Mouse (Mus musculus) MEL (cell line): ENCODE results near the gene Pip4k2a.
"Not testable (repeated sequence)": the region's sequence is repeated elsewhere in the genome, so short reads cannot be mapped to it uniquely, and the experiment has no call there.

Experiments
- CTCF ChIP-seq, 3 experiments: IDR thresholded peaks in 2 of 3; conservative IDR thresholded peaks in 1 of 3; 2 replicates each; pipeline ENCODE4 v1.5.1; 2011 to 2012; ENCODE audit warnings: low read length in 3 of 3, low read depth in 2 of 3, mild to moderate bottlenecking in 2 of 3, improper control_type of control experiment in 1 of 3, inconsistent platforms in 1 of 3, mixed read lengths in 1 of 3, moderate library complexity in 1 of 3; ENCODE audit not compliant: control insufficient read depth in 1 of 3, insufficient read depth in 1 of 3, poor library complexity in 1 of 3, severe bottlenecking in 1 of 3
- ELF1 ChIP-seq: IDR thresholded peaks from 2 replicates; pipeline ENCODE4 v1.6.1; 2014; ENCODE audit warnings: low read depth, mild to moderate bottlenecking, inconsistent platforms, low read length, improper control_type of control experiment, moderate library complexity
- EP300 ChIP-seq, 2 experiments: IDR thresholded peaks; 2 replicates each; pipeline ENCODE4 v1.6.1; 2011; ENCODE audit warnings: improper control_type of control experiment in 2 of 2, low read length in 2 of 2, low read depth in 1 of 2, mild to moderate bottlenecking in 1 of 2
- GATA1 ChIP-seq: IDR thresholded peaks from 2 replicates; pipeline ENCODE4 v1.6.1; 2011; ENCODE audit warnings: low read depth, low read length, improper control_type of control experiment
- KAT2A ChIP-seq: conservative IDR thresholded peaks from 2 replicates; pipeline ENCODE4 v1.6.1; 2012; ENCODE audit warnings: low read depth, low read length, improper control_type of control experiment, inconsistent platforms
- MAZ ChIP-seq: IDR thresholded peaks from 2 replicates; pipeline ENCODE4 v1.6.1; 2012; ENCODE audit warnings: low read depth, mild to moderate bottlenecking, inconsistent platforms, low read length, improper control_type of control experiment
- MXI1 ChIP-seq: IDR thresholded peaks from 2 replicates; pipeline ENCODE4 v1.6.1; 2011; ENCODE audit warnings: mild to moderate bottlenecking, low read depth, low read length, improper control_type of control experiment
- MYC ChIP-seq: IDR thresholded peaks from 2 replicates; pipeline ENCODE4 v1.6.1; 2011; ENCODE audit warnings: low read depth, mild to moderate bottlenecking, low read length, improper control_type of control experiment, moderate library complexity
- POLR2A ChIP-seq, 2 experiments: IDR thresholded peaks; 2 replicates each; pipeline ENCODE4 v1.6.1; 2011 to 2012; ENCODE audit warnings: low read length in 2 of 2, mild to moderate bottlenecking in 2 of 2, control low read depth in 1 of 2, improper control_type of control experiment in 1 of 2, low read depth in 1 of 2, moderate library complexity in 1 of 2; ENCODE audit not compliant: control insufficient read depth in 1 of 2, insufficient read depth in 1 of 2, poor library complexity in 1 of 2
- TBP ChIP-seq: IDR thresholded peaks from 2 replicates; pipeline ENCODE4 v1.8.0; 2011; ENCODE audit warnings: low read depth, low read length, improper control_type of control experiment
- USF2 ChIP-seq, 2 experiments: IDR thresholded peaks; 2 replicates each; pipeline ENCODE4 v1.6.1; 2011 to 2012; ENCODE audit warnings: improper control_type of control experiment in 2 of 2, low read length in 2 of 2, borderline replicate concordance in 1 of 2, inconsistent platforms in 1 of 2, low read depth in 1 of 2, mild to moderate bottlenecking in 1 of 2; ENCODE audit not compliant: insufficient read depth in 1 of 2

DNA sequence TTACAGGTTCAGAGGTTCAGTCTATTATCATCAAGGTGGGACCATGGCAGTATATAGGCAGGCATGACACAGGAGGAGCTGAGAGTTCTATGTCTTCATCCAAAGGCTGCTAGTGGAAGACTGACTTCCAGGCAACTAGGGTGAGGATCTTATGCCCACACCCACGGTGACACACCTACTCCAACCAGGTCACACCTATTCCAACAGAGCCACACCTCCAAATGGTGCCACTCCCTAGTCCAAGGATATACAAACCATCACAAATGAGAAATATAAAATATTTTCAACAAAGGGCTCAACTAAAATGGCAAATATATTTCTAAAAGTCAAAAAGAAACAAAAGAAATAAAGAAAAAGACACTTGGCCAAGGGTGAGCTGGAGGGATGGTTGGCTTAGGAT lies 12.6 kb upstream of the Pip4k2a start:
- not testable (repeated sequence) for TF ChIP-seq TBP; CTCF (IDR thresholded peaks at IDR 0.05 in 2 of 3, conservative IDR thresholded peaks at IDR 0.05 in 1 of 3; ENCODE audit: control insufficient read depth in 1 of 3, insufficient read depth in 1 of 3, low read depth in 2 of 3, low read length in 3 of 3, poor library complexity in 1 of 3, severe bottlenecking in 1 of 3); EP300 (IDR thresholded peaks at IDR 0.05; ENCODE audit: low read depth in 1 of 2, low read length in 2 of 2); GATA1; KAT2A; POLR2A (IDR thresholded peaks at IDR 0.05; ENCODE audit: control insufficient read depth in 1 of 2, insufficient read depth in 1 of 2, low read depth in 1 of 2, low read length in 2 of 2, poor library complexity in 1 of 2); ELF1; MAZ; MXI1; MYC; USF2 (IDR thresholded peaks at IDR 0.05; ENCODE audit: borderline replicate concordance in 1 of 2, insufficient read depth in 1 of 2, low read depth in 1 of 2, low read length in 2 of 2)
